21 mouse cellular contexts compared by ENCODE assay signal in the genomic region with DNA sequence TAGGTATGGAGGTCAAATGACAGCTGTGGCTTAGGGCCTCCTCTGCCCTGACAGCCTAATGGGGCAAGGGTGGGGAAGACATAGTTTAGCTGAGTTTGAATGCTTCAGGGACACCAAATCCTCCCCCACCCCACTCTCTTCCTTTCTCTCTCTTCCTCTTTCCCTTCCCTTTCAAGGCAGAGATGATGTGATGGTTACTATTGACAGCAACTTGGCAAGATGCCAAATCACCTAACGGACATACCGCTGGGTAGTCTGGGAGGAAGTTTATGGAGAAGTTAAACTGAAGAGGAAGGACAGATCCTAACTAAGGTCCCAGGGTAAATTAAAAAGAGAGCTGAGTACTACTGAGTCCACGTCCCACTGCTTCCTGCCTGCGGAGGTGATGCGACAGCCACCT. TPM values are rescaled to one million over a fixed set of nuclear protein-coding genes. Genes with fewer than 3 reads are reported as not detected.
A peak's percentile ranks its signal among the peaks of the same experiment; 100 is the strongest.
DNase-seq lines count a peak whose midpoint lies in the region; ATAC-seq lines count a peak whose summit lies in the region.
"Had no signal": no experiment of that assay in that cellular context is flagged by ENCODE, and none has a peak within 500 bp of the region (broad histone marks: within the 10 kb centered on the region; RNA-seq: fewer than 3 reads in every experiment).

No protein-coding gene starts in this region.

- DNase-seq in kidney, postnatal 14 days = no peak
- DNase-seq in midbrain, embryonic 11.5 days (ENCODE audit: low spot score, missing footprints) = peak; percentile 45
- no peak for DNase-seq in cerebellum, adult 11 months
- no peak for DNase-seq in left cerebral cortex, postnatal 4 days
- DNase-seq: adrenal gland, adult 2 months; adrenal gland, postnatal 25 days; cerebellum, adult 8-10 months; cerebellum, postnatal 14 days; gastrocnemius, postnatal 10 days; heart, adult 2 months; heart, postnatal 14 days had no signal

- intact Hi-C loops in left cerebral cortex, postnatal 4 days (cut with DNase I) = no loop called here

- ATAC-seq in kidney, embryonic 14.5 days (ENCODE audit: low FRiP score, low TSS enrichment) = 0 out of 2 replicates have a peak, but pooled peaks have one; percentile 34
- no peak for ATAC-seq in midbrain, embryonic 11.5 days (ENCODE audit: low FRiP score)
- no peak for ATAC-seq in midbrain, embryonic 15.5 days (replicated peaks)
- ATAC-seq in granulocyte monocyte progenitor cell, adult 5-6 weeks (replicated peaks; ENCODE audit: poor library complexity, severe bottlenecking) = peak; percentile 70
- ATAC-seq: forebrain, embryonic 16.5 days had no signal

- H3K36me3 ChIP-seq in kidney, embryonic 14.5 days (ENCODE audit: control insufficient read depth, insufficient read depth, low read length) = no peaks in the 10 kb centered on the region
- no peaks in the 10 kb centered on the region for H3K36me3 ChIP-seq in midbrain, embryonic 11.5 days (ENCODE audit: control insufficient read depth, insufficient read depth, low read length)
- H3K36me3 ChIP-seq in midbrain, embryonic 15.5 days (replicated peaks) = no peaks in the 10 kb centered on the region
- H3K36me3 ChIP-seq: embryonic facial prominence, embryonic 13.5 days; forebrain, embryonic 12.5 days; heart, embryonic 15.5 days; hindbrain, embryonic 15.5 days had no signal

- no peak overlapping the region for H3K9ac ChIP-seq in kidney, embryonic 14.5 days (ENCODE audit: low read depth, low read length)
- no peak overlapping the region for H3K9ac ChIP-seq in midbrain, embryonic 11.5 days (ENCODE audit: low read length)
- no peak overlapping the region for H3K9ac ChIP-seq in midbrain, embryonic 15.5 days
- H3K9ac ChIP-seq: embryonic facial prominence, embryonic 13.5 days; forebrain, embryonic 12.5 days; heart, embryonic 15.5 days; hindbrain, embryonic 15.5 days had no signal

- H3K27me3 ChIP-seq in kidney, embryonic 14.5 days (ENCODE audit: control insufficient read depth, insufficient read depth, low read length) = no peaks in the 10 kb centered on the region
- H3K27me3 ChIP-seq in midbrain, embryonic 11.5 days (ENCODE audit: control insufficient read depth, insufficient read depth, low read length) = no peaks in the 10 kb centered on the region
- no peaks in the 10 kb centered on the region for H3K27me3 ChIP-seq in midbrain, embryonic 15.5 days (replicated peaks)
- H3K27me3 ChIP-seq: CH12.LX; embryonic facial prominence, embryonic 13.5 days; heart, embryonic 15.5 days; hindbrain, embryonic 15.5 days had no signal

- 0 out of 2 replicates have a peak, but pooled peaks cover 8% of the 10 kb centered on the region for H3K4me1 ChIP-seq in kidney, embryonic 14.5 days (ENCODE audit: control insufficient read depth, insufficient read depth, low read length)
- peaks cover 11% of the 10 kb centered on the region for H3K4me1 ChIP-seq in midbrain, embryonic 11.5 days (ENCODE audit: control insufficient read depth, insufficient read depth, low read length)
- no peaks in the 10 kb centered on the region for H3K4me1 ChIP-seq in midbrain, embryonic 15.5 days
- H3K4me1 ChIP-seq: heart, embryonic 15.5 days had no signal

- no peak overlapping the region for H3K27ac ChIP-seq in kidney, embryonic 14.5 days (ENCODE audit: low read depth, low read length)
- no peak overlapping the region for H3K27ac ChIP-seq in midbrain, embryonic 11.5 days (ENCODE audit: low read depth, low read length)
- H3K27ac ChIP-seq in midbrain, embryonic 15.5 days = no peak overlapping the region
- H3K27ac ChIP-seq: embryonic facial prominence, embryonic 13.5 days; forebrain, embryonic 12.5 days; heart, adult 2 months; heart, embryonic 15.5 days; hindbrain, embryonic 15.5 days had no signal

- H3K4me3 ChIP-seq in kidney, embryonic 14.5 days (ENCODE audit: low read length) = no peak overlapping the region
- no peak overlapping the region for H3K4me3 ChIP-seq in midbrain, embryonic 11.5 days (ENCODE audit: low read depth, low read length)
- H3K4me3 ChIP-seq in midbrain, embryonic 15.5 days = no peak overlapping the region
- H3K4me3 ChIP-seq: embryonic facial prominence, embryonic 13.5 days; forebrain, embryonic 12.5 days; heart, adult 2 months; heart, embryonic 15.5 days; hindbrain, embryonic 15.5 days had no signal

- 0 out of 2 replicates have a peak, but pooled peaks cover 6% of the 10 kb centered on the region for H3K9me3 ChIP-seq in kidney, embryonic 14.5 days (ENCODE audit: control insufficient read depth, low read length)
- H3K9me3 ChIP-seq in midbrain, embryonic 11.5 days (ENCODE audit: control insufficient read depth, low read length) = no peaks in the 10 kb centered on the region
- no peaks in the 10 kb centered on the region for H3K9me3 ChIP-seq in midbrain, embryonic 15.5 days
- H3K9me3 ChIP-seq: embryonic facial prominence, embryonic 13.5 days; heart, embryonic 15.5 days; hindbrain, embryonic 15.5 days had no signal

- no peak overlapping the region for H3K4me2 ChIP-seq in kidney, embryonic 14.5 days (replicated peaks; ENCODE audit: low read depth, low read length)
- no peak overlapping the region for H3K4me2 ChIP-seq in midbrain, embryonic 11.5 days
- H3K4me2 ChIP-seq in midbrain, embryonic 15.5 days = no peak overlapping the region
- H3K4me2 ChIP-seq: embryonic facial prominence, embryonic 13.5 days; forebrain, embryonic 12.5 days; heart, embryonic 11.5 days; heart, embryonic 15.5 days; hindbrain, embryonic 15.5 days had no signal

- 74% methylated on average over 5 of the region's 5 CpGs for WGBS in kidney, embryonic 14.5 days
- WGBS in midbrain, embryonic 11.5 days = 90% methylated on average over 5 of the region's 5 CpGs
- 73% methylated on average over 5 of the region's 5 CpGs for WGBS in midbrain, embryonic 15.5 days

RNA-seq across cellular contexts. Expression of gene Fzd10, which starts 29.8 kb away (rescaled TPM):
- 3.4 and 3.9 TPM in 2 replicates for polyA plus RNA-seq in kidney, embryonic 14.5 days (2014; fragmentation: Nextera tagmentation; extraction: Ambion mirVana)
- 22.4 and 25.6 TPM in 2 replicates for polyA plus RNA-seq in midbrain, embryonic 11.5 days (2014; fragmentation: Nextera tagmentation; extraction: Ambion mirVana)
- 5.9 and 6.7 TPM in 2 replicates for polyA plus RNA-seq in midbrain, embryonic 15.5 days (2015; fragmentation: Nextera tagmentation; extraction: Ambion mirVana)
- total RNA-seq in granulocyte monocyte progenitor cell, adult 5-6 weeks (2014; fragmentation: Nextera tagmentation) = not detected in 2 replicates
- total RNA-seq in granulocyte monocyte progenitor cell, adult 5-6 weeks (2017) = not detected in 2 replicates
- 1 to 10 TPM; 3.0 TPM for total RNA-seq in left cerebral cortex, postnatal 4 days (2021)
- total RNA-seq: CH12.LX; heart, adult 2 months had no signal

Comparison
In these comparisons a context has a peak if more than half of its experiments do, and no peak if none do; other contexts are left out.
1. ATAC-seq: peak in kidney, embryonic 14.5 days (single experiment) and granulocyte monocyte progenitor cell, adult 5-6 weeks (single experiment); none in midbrain, embryonic 11.5 days (single experiment) and midbrain, embryonic 15.5 days (single experiment).